Mouse (Mus musculus): ENCODE data around the gene Nup107. TPM values are rescaled to one million over a fixed set of nuclear protein-coding genes. Genes with fewer than 3 reads are reported as not detected.

Gene Nup107
- polyA plus RNA-seq, 1 experiment, result 22.8 TPM

GRCm38 (mm10) chr10:117790011-117790410 is 2.5 kb downstream of the Nup107 start:
- Histone ChIP-seq H3K4me3 (replicated peaks; ENCODE audit: control insufficient read depth, low read depth, low read length) (no peak overlapping the region), H3K27ac (ENCODE audit: control insufficient read depth, insufficient read depth, low read depth, low read length, poor library complexity) (no peak overlapping the region), H3K4me1 (ENCODE audit: control insufficient read depth, insufficient read depth, low read length) (peaks cover 1% of the 10 kb centered on the region; the same call in 1 of the 2 replicates)
- WGBS, result 88% methylated on average over 1 of the region's 1 CpGs
- TF ChIP-seq POLR2A (IDR thresholded peaks at IDR 0.05; ENCODE audit: borderline replicate concordance, control insufficient read depth, low read depth, low read length) (no peak), CTCF (IDR thresholded peaks at IDR 0.05; ENCODE audit: control insufficient read depth, insufficient read depth, low read length) (no peak)

GRCm38 (mm10) chr10:117784646-117785045 is 7.9 kb downstream of the Nup107 start:
- Histone ChIP-seq H3K27ac (ENCODE audit: control insufficient read depth, insufficient read depth, low read depth, low read length, poor library complexity) (no peak overlapping the region), H3K4me3 (replicated peaks; ENCODE audit: control insufficient read depth, low read depth, low read length) (no peak overlapping the region), H3K4me1 (ENCODE audit: control insufficient read depth, insufficient read depth, low read length) (no peaks in the 10 kb centered on the region)
- 53% methylated on average over 7 of the region's 7 CpGs for WGBS
- TF ChIP-seq POLR2A (IDR thresholded peaks at IDR 0.05; ENCODE audit: borderline replicate concordance, control insufficient read depth, low read depth, low read length), result no peak

- no peak for TF ChIP-seq POLR2A (IDR thresholded peaks at IDR 0.05; ENCODE audit: borderline replicate concordance, control insufficient read depth, low read depth, low read length)
- TF ChIP-seq CTCF (IDR thresholded peaks at IDR 0.05; ENCODE audit: control insufficient read depth, insufficient read depth, low read length), result no peak
- WGBS, result 88% methylated on average over 13 of the region's 13 CpGs
- Histone ChIP-seq H3K4me1 (ENCODE audit: control insufficient read depth, insufficient read depth, low read length) (no peaks in the 10 kb centered on the region), H3K4me3 (replicated peaks; ENCODE audit: control insufficient read depth, low read depth, low read length) (no peak overlapping the region), H3K27ac (ENCODE audit: control insufficient read depth, insufficient read depth, low read depth, low read length, poor library complexity) (no peak overlapping the region)
Observed at GRCm38 (mm10) chr10:117783786-117784420, 8.6 kb downstream of the Nup107 start.

GRCm38 (mm10) chr10:117782491-117783260 is 9.8 kb downstream of the Nup107 start:
- WGBS, result 87% methylated on average over 14 of the region's 14 CpGs
- Histone ChIP-seq H3K4me1 (ENCODE audit: control insufficient read depth, insufficient read depth, low read length) (no peaks in the 10 kb centered on the region), H3K27ac (ENCODE audit: control insufficient read depth, insufficient read depth, low read depth, low read length, poor library complexity) (no peak overlapping the region), H3K4me3 (replicated peaks; ENCODE audit: control insufficient read depth, low read depth, low read length) (no peak overlapping the region)
- TF ChIP-seq POLR2A (IDR thresholded peaks at IDR 0.05; ENCODE audit: borderline replicate concordance, control insufficient read depth, low read depth, low read length), result no peak
- no peak for TF ChIP-seq CTCF (IDR thresholded peaks at IDR 0.05; ENCODE audit: control insufficient read depth, insufficient read depth, low read length)

- 85% methylated on average over 2 of the region's 2 CpGs for WGBS
- Histone ChIP-seq H3K4me1 (ENCODE audit: control insufficient read depth, insufficient read depth, low read length) (no peaks in the 10 kb centered on the region), H3K27ac (ENCODE audit: control insufficient read depth, insufficient read depth, low read depth, low read length, poor library complexity) (no peak overlapping the region), H3K4me3 (replicated peaks; ENCODE audit: control insufficient read depth, low read depth, low read length) (no peak overlapping the region)
- TF ChIP-seq CTCF (IDR thresholded peaks at IDR 0.05; ENCODE audit: control insufficient read depth, insufficient read depth, low read length) (no peak), POLR2A (IDR thresholded peaks at IDR 0.05; ENCODE audit: borderline replicate concordance, control insufficient read depth, low read depth, low read length) (no peak)
Observed at GRCm38 (mm10) chr10:117782056-117782455, 10.4 kb downstream of the Nup107 start.

- Histone ChIP-seq H3K4me3 (replicated peaks; ENCODE audit: control insufficient read depth, low read depth, low read length) (no peak overlapping the region), H3K27ac (ENCODE audit: control insufficient read depth, insufficient read depth, low read depth, low read length, poor library complexity) (no peak overlapping the region), H3K4me1 (ENCODE audit: control insufficient read depth, insufficient read depth, low read length) (no peaks in the 10 kb centered on the region)
- TF ChIP-seq POLR2A (IDR thresholded peaks at IDR 0.05; ENCODE audit: borderline replicate concordance, control insufficient read depth, low read depth, low read length) (no peak), CTCF (IDR thresholded peaks at IDR 0.05; ENCODE audit: control insufficient read depth, insufficient read depth, low read length) (no peak)
- WGBS, result 86% methylated on average over 17 of the region's 17 CpGs
Observed at GRCm38 (mm10) chr10:117781021-117781725, 11.3 kb downstream of the Nup107 start.

- H3K4me3 ChIP-seq (replicated peaks; ENCODE audit: control insufficient read depth, low read depth, low read length), result no peak overlapping the region
- no peaks in the 10 kb centered on the region for H3K4me1 ChIP-seq (ENCODE audit: control insufficient read depth, insufficient read depth, low read length)
- 76% methylated on average over 6 of the region's 6 CpGs for WGBS
- H3K27ac ChIP-seq (ENCODE audit: control insufficient read depth, insufficient read depth, low read depth, low read length, poor library complexity), result no peak overlapping the region
- no peak for TF ChIP-seq POLR2A (IDR thresholded peaks at IDR 0.05; ENCODE audit: borderline replicate concordance, control insufficient read depth, low read depth, low read length)
- no peak for TF ChIP-seq CTCF (IDR thresholded peaks at IDR 0.05; ENCODE audit: control insufficient read depth, insufficient read depth, low read length)
Observed at GRCm38 (mm10) chr10:117780306-117780911, 12.1 kb downstream of the Nup107 start.
